Mouse (Mus musculus) left cerebral cortex, postnatal 4 days (tissue): ENCODE data around the gene Xrcc1. TPM values are rescaled to one million over a fixed set of nuclear protein-coding genes. Genes with fewer than 3 reads are reported as not detected.
"Not testable (repeated sequence)": the region's sequence is repeated elsewhere in the genome, so short reads cannot be mapped to it uniquely, and the experiment has no call there.

Source experiments
- DNase-seq: peaks from one replicate; pipeline ENCODE4 v3.0.0-alpha.2; 2022
- intact Hi-C: fragments of 180-260 bp; cut with DNase I; formaldehyde crosslinking; loops from one replicate; pipeline ENCODE4 v1.15.1; 2025
- total RNA-seq, 2 experiments: library from RNA; stranded (reverse); gene quantifications; 2 replicates each; pipeline ENCODE4 v1.2.3; 2021

Gene Xrcc1
- total RNA-seq, 2 experiments from 2014 or later, result 48.8 to 49.3 TPM

GRCm38 (mm10) chr7:24595464-24595863 is 49.4 kb downstream of the Xrcc1 start:
- DNase-seq, result no peak
- intact Hi-C loops, result no loop called here

GRCm38 (mm10) chr7:24598121-24598520 is 52.0 kb downstream of the Xrcc1 start:
- intact Hi-C loops, result no loop called here
- DNase-seq, result no peak

GRCm38 (mm10) chr7:24599211-24600067 is 53.4 kb downstream of the Xrcc1 start:
- DNase-seq, result no peak
- intact Hi-C loops, result loop anchor here (5.0 kb wide), 2 partner anchors 43 to 63 kb away; no protein-coding TSS in a partner anchor

GRCm38 (mm10) chr7:24600941-24601597 is 55.0 kb downstream of the Xrcc1 start:
- intact Hi-C loops, result loop anchor here (5.0 kb wide), 2 partner anchors 41 to 61 kb away; no protein-coding TSS in a partner anchor
- DNase-seq, result peak; percentile 98

- intact Hi-C loops, result no loop called here
- DNase-seq, result no peak
These were observed 59.5 kb downstream of the Xrcc1 start for GRCm38 (mm10) chr7:24605561-24605960.

- intact Hi-C loops, result no loop called here
- no peak for DNase-seq
These were observed 60.0 kb downstream of the Xrcc1 start for GRCm38 (mm10) chr7:24606046-24606445.

- DNase-seq, result peak; percentile 23
- intact Hi-C loops, result no loop called here
These were observed 61.9 kb downstream of the Xrcc1 start for GRCm38 (mm10) chr7:24608017-24608416.

GRCm38 (mm10) chr7:24608561-24608960 is 62.5 kb downstream of the Xrcc1 start:
- intact Hi-C loops, result no loop called here
- no peak for DNase-seq

- intact Hi-C loops, result no loop called here
- DNase-seq, result no peak
These were observed 64.2 kb downstream of the Xrcc1 start, which contains the start of gene Phldb3 for GRCm38 (mm10) chr7:24610144-24610878. TSS of gene Phldb3 (plus strand) at chr7:24610763.

GRCm38 (mm10) chr7:24610879-24611494 is 64.9 kb downstream of the Xrcc1 start:
- intact Hi-C loops, result no loop called here
- no peak for DNase-seq

GRCm38 (mm10) chr7:24611709-24612108 is 65.6 kb downstream of the Xrcc1 start:
- intact Hi-C loops, result no loop called here
- no peak for DNase-seq

- intact Hi-C loops, result no loop called here
- DNase-seq, result no peak
These were observed 66.3 kb downstream of the Xrcc1 start for GRCm38 (mm10) chr7:24612308-24612910.

GRCm38 (mm10) chr7:24614816-24615215 is 68.7 kb downstream of the Xrcc1 start:
- intact Hi-C loops, result no loop called here
- no peak for DNase-seq

- intact Hi-C loops, result no loop called here
- DNase-seq, result no peak
These were observed 71.7 kb downstream of the Xrcc1 start for GRCm38 (mm10) chr7:24617763-24618162.

- DNase-seq, intact Hi-C loops: not testable (repeated sequence)
These were observed 72.3 kb downstream of the Xrcc1 start for GRCm38 (mm10) chr7:24618374-24618773.

GRCm38 (mm10) chr7:24619671-24620397 is 73.7 kb downstream of the Xrcc1 start:
- intact Hi-C loops, result no loop called here
- DNase-seq, result no peak

GRCm38 (mm10) chr7:24621193-24621592 is 75.1 kb downstream of the Xrcc1 start:
- intact Hi-C loops, result no loop called here
- DNase-seq, result no peak

GRCm38 (mm10) chr7:24622967-24623366 is 76.9 kb downstream of the Xrcc1 start:
- no peak for DNase-seq
- intact Hi-C loops, result no loop called here
